Mouse (Mus musculus) retina, adult 2 months (tissue): Measurements from ENCODE around the gene Brinp1.
A peak's percentile ranks its signal among the peaks of the same experiment; 100 is the strongest.

Experiments used
- DNase-seq: peaks from one replicate; pipeline ENCODE4 v3.0.0-alpha.2; 2012; ENCODE audit warnings: low read depth, low spot score

Gene Brinp1

DNA sequence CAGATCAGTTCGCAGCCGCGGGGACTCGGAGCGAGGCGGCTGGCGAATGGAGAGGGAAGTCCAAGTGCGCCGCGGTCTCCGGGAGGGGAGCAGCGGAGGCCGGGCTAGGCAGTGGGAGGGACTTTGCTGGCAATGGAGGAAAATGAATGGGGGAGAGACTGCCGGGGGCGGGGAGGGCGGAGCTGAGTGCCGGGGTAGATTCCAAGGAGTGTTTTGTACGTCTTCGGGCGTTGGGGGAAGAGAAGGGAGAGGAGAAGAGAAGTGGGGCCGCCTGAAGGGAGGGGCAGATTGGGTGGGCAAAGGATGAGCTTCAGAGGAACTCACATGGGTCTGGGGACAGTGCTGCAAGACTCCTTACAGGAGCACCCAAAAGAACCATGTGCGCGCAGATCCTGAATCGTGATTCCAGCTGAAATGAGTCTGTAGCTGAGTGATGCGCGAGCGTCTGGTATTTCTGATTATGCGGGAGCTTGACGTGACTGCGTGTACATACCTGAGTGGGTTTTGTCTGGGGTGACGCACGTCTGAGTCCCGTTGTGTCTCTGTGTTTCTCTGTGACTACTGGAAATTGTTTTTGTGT lies at the start of gene Brinp1:
Gene Brinp1 (minus strand): TSS at position 76 of the 580 bp plus-strand sequence.
- DNase-seq: peak; percentile 15

DNA sequence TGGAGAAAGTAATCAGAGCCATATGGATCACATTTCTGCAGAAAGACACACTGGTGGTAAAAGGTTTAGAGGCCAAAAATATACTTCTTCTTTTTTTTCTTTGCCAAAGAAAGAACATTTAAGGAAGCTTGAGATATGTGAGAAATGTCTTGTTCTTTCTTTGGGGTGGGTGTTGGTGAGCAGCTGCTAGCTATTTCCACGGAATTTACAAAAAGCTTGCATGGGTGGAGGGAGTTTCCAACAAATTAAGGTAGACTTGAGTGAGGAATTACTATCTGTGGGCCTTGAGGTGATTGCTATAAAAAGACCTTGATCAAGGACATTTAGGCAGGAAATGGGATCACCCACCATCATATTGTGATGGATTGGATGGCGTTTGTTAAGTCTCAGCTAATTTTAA lies 3.1 kb upstream of the Brinp1 start:
- no peak for DNase-seq

DNA sequence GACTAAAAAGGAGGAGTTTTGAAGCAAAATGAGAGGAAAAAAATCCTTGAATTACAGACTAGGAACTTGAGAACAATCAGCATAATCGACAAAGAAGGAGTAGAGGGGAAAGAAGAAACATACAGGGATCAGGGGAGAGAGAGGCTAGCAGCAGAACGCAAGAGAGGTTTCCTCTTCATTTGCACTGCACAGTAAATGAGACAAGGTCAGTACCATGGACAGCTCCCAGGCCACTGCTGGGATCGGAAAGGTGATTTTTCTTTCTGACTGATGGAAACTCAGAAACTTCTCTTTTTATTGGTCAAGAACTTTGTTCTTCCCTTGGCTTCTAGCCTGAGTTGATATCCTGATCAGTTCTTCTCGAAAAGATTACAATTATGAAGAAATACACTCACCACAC lies 1.4 kb upstream of the Brinp1 start:
- no peak for DNase-seq

DNA sequence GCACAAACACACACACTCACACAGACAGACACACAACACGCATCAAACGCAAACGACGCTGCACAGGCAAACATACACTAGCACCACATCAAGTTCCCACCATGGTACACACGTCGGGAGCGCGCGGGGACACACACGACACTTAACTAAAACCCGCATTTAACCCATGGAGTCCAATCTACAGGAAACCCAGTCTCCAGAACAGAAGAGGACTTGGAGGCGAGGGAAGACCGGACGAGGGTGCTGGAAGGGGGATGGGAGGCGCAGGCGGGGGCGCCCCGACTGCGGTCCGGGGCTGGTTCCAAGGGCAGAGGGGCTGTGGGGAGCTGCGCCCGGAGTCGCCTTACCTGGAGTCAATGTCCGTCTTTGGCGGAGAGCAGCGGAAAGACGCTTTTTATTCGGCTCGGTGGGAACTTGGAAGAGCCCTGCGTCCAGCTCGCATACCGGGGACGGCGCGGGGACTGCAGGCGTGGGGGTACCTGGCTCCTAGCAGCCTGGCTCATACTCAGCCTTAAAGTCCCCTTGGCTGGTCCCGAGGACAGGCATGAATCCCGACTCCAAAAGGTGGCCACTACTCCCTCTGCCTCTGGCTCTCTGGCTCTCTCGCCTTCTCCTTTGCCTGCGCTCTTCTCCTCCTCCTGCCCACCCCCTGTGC lies 403 bp downstream of the Brinp1 start:
- no peak for DNase-seq

DNA sequence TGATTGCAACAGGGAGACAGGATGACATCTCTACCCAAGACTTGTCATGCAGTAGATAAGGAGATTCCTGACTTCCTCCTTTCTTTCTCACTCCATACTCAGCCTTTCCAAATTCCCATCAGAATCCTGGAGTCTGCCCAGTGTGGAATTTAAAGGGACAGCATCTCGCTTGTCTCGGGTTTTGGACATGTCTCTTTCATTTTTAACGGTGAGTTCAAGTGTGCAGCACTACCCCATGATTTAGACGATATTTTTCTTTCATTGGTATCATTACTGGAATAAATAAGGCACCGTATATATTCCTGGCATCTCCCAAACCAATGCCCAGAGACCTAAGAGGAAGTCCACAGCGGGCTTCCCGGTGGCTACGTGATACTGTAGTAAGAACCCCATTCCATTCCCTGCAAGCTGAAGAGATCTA lies 1.1 kb downstream of the Brinp1 start:
- no peak for DNase-seq

DNA sequence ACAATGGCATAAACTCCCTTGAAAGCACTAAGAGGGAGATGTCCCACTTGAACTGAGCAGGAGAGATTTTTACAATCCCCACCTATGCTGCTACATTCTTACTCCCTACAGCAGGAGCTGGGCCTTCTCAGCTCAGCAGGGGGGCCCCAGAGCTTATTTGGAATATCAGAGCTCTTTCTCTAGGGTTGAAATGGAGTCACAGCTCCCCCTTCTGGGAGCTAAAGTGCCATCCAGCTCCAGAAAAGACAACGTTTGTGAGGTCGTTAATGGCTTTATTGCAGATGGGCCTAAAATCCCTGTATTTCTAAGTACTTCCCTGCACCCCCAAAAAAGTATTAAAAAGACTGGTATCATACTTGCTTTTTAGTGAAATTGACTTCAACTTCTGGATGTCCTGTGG lies 3.6 kb downstream of the Brinp1 start:
- DNase-seq: peak; percentile 33

DNA sequence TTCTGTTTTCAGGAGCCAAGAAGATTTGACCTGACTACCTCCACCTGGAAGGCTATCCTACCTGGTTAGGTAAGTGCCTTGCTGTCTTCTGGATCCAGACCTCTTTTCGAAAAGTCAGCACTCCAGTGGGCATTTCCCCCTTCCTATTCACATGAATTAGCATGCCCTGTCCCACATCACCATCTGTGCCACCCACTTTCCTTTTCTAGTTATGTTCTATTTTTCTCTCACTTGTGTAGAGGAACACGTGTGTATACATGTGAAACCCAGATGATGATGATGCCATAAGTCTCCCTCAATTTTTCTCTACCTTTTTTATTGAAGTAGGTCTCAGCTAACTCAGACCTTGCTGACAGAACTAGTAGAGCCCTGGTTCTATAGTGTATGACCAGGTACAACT lies 11.3 kb downstream of the Brinp1 start:
- no peak for DNase-seq

DNA sequence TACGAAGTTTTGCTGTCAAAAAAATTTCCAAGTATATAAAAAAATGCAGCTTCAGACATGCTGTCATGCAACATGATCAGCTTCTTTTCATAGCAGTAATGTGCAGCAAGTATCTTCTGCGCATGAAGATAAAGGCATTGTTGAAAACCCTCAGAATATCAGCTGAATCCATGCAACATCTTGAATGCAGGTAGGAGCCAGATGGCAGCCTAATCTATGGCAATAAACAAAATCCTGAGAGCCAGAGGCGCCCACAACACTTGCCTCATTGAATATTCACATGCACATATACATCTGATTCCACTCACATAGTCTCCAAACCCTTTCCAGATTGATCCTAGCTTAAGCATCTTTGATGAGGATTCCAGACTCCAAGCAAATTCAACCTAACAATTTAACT lies 24.2 kb downstream of the Brinp1 start:
- DNase-seq: no peak

DNA sequence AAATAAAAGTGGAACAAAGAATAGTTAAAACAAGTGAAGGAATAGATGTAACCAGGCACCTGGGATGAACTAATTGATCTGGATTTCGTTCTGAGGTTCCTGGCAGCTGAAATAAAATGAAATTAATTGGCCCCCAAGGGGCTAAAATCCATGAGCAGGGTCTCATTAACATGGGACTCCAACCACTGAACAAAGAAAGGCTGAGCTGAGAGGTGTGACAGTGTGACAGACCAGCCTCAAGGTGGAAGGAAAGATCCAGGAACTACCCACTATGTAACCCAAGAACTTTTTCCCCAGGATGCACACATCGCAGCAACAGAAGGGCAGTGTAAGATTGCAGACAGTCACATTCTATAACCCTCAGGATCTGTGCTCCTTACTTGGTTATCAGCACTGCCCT lies 28.1 kb downstream of the Brinp1 start:
- no peak for DNase-seq

DNA sequence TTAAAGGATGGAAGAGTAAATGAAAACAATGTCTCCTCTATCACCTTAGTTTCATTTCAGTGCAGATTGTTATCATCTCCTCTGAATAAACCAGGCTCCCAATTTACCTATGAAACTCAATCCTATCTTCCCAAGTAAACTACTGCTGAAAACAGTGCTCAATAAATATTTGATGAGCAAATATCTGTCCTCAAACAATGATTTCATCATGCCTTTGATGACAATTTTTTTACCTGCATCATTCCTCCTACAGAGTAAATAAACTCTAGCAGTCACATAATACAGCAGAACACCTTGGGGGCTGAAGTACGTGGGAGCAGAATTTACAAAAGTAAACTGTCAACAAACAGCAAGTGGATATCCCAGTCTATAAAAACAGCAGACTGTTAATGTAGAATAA lies 31.3 kb downstream of the Brinp1 start:
- DNase-seq: no peak

DNA sequence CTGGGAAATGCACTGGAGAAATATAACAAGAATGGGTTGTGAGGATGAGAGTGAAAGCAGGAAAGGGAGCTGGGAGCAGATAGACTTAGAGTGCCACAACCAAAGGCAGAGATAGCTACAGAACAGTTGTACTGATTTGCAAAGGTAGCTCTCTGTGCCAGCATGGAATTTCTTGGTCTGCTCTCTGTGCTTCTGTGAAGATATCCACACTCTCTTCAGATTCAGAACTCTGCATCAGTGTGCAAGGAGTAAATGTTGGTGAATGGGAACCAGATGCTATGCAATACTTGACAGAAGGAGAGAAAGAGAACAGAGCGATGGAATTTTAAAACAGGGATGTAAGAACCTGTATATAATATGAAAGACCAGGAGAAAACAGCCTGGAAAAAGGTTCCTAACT lies 31.7 kb downstream of the Brinp1 start:
- DNase-seq: no peak

DNA sequence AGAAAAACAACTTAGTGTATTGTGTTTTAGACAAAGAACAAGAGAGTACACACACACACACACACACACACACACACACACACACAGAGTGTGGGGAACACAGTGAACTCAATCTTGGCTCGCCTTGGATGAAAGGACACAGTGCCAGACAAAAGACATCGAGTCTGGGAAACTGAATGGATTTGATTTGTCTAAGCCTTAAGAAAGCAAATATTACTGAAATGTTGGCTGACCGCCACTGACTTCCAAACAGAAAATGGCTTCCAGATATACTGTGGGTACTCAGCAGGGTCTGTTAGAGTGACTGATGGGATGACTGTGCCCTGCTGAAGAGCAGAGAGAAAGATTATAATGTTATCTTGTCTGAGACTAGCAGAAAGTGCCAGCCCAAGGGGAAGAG lies 34.1 kb downstream of the Brinp1 start:
- no peak for DNase-seq

DNA sequence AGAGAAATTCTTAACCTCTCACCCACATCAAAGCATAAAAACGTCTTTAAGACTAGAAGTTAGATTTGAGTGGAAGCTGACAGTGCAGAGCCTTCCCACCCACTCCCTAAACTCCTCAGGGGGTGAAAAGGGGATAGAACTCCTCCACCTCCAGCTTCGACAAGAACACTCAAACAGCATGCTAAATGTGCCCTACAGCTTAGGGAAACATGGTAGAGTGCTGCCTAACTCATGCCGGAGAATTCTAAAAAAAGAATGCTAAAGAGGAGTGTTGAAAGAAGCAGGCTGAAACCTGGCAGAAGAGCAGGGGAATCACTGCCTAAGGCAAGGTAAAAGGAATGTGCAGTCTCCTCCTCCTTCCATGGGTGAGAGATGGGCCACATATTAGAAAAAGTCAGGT lies 43.3 kb downstream of the Brinp1 start:
- no peak for DNase-seq

DNA sequence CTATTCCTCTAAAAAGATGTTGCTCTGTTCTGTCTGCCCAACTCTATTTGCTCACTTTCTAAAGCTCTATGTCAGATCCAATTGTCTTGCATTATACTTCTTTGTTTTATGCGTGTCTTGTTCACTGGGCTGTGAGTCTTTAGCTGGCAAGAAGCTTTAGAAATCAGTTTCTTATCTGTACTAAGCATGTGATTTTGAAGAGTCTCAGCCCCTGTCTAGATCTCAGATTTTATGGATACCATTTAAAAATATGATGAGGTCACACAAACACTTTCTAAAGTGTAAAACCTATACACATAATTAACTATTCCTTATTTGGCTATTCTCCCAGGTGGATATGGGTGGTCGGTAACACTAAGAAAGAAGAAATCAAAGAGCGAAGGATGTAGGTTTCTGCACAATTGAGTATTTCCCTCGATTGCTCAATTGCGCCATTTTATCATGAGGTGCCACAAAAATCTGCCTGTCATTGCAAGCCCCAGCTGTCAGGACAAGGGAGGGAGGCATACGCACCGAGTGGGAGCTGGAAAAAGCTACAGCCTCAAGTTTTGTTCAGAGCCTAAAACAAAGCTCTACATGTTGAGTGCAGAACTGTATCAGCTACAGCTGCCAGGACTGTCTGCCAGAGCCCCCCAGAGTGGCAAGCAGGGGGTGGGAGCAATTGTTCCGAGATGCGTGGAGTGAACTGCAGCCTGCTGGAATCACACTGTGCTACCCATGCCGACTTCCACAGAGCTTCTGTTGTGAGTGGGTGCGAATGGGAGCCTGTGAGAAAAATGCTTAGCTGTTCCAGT lies 47.6 kb downstream of the Brinp1 start:
- no peak for DNase-seq

DNA sequence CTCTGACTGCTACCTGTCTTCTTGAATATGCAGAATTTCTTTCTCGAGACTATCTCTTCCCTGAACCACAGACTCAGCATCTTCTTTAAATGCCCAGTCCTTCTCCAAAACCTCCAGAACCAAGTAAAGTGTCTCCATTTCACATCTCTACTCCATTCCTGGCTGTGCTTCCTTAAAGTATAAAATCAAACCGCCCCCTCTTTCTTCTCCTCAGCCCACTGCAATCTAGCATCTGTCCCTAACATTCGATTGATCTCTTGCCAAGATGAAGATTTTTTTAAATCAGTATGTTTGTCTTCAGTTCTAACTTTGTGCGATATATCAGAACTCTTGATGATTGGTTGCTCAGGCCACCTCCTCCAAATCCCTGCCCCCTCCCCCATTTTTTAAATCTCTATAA lies 63.7 kb downstream of the Brinp1 start:
- no peak for DNase-seq

DNA sequence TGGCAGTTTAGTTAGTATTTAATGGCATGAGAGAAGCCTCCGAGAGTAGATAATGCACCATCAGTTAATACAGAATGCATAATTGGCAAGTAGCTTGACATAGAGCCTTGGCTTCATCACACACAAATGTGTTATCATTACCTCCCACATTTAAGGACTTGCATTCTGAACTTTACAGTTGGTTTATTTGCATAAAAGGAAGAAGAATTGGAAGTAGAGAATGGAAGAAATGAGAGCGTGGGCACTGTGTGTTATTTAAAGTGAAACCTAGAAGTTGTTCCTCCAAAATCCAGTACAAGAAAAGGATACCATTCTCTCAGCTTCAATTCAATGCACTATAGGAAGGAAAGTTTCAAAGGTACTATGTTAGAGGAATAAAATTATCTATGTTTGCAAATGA lies 67.9 kb downstream of the Brinp1 start:
- DNase-seq: no peak

DNA sequence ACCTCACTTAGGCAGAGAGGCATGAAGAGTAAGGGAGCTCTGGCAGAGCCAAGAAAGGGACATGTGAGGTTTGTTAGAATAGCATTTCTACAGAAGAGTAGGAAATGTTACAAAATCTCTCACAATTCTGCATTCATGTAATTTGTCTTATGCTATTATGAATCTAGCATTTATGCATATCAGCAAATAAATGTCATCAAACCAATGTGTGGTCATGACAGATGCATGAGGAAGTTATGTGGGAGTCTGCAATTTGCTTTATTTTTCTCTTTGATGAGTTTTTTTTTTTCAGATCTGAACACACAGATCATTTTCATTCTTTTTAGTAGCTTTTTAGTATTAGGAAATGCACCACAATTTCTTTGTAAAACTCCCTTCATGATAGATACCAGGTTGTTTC lies 82.2 kb downstream of the Brinp1 start:
- DNase-seq: no peak

DNA sequence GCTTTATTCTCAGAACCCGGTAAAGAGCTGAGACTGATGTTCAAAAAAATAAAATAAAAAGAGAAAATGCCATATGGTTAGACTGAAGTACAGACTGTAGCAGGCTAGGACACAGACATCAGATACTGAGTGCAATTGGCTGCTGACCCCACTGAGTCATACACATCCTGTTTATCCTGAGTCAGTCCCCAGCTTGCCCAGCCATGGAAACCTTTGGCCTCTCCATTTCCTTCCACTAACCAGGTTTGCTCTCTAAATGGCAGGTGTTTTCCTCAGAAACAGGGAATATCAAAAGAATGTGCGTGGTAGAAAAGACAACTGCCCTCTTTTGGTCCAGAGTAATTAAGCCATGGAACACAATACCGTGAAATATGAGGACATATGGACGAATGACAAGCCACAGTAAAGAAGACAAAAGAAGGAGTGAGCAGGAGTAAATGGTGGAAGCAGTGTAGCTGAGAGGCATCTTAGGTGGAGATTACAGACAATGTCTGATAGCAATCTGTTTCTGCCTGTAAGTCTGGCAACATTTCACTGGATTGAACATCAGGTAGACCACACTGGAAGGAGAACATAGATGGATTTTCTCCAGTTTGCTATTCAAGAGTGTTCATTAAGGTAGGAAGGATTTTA lies 88.9 kb downstream of the Brinp1 start:
- DNase-seq: no peak

DNA sequence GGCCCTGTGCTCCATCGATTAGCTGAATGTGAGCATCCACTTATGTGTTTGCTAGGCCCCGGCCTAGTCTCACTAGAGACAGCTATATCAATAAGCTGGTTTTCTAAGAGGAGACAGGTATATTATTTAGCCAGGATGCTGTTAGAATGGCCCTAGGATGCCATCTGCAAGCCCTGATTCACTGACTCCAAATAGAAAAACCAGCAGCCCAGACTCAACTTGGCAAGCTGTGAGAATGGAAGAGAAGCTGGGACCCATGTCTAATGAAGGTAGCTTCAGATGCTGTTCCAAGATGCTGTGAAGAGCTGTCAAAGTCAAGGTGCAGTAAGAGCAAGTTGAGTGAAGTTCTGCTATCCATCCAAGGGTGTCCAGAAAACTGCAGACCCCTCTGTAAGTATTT lies 89.5 kb downstream of the Brinp1 start:
- DNase-seq: no peak

DNA sequence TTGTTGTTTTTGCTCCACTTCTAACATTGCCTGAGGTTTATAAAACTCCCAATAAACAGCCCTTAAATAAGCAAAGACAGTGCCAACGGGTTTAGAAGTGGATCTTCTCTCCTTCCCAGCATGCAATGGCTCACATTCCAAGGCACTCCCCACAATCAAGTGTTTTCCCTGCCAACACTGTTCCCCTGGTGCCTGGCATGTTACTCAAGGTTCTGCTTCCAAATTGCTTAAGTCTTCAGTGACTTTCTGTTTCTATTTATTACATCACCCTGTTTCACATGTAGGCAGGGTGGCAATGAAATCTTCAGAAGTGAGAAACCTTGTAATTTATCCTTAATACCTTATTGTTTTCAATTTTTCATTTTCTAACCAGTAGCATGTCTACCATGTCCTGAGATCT lies 97.3 kb downstream of the Brinp1 start:
- DNase-seq: no peak

DNA sequence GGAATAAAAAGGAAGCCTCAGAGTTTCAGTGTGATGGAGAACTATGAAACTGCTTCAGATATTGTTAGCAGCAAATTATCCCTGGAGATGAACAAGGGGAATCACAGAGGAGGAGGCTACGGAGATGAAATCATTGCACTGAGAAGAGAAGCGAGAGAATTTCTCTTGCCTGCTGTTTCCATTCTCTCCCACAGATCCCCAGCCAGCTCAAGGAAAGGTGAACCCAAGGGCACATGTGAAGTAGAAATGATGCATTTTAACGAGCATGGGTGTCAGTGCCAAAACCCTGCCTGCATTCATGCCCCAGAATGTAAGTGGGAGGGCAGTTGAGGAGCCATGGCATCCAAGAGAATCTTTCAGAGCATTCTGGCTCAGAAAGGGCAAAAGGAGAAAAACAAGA lies 104.5 kb downstream of the Brinp1 start:
- DNase-seq: no peak

DNA sequence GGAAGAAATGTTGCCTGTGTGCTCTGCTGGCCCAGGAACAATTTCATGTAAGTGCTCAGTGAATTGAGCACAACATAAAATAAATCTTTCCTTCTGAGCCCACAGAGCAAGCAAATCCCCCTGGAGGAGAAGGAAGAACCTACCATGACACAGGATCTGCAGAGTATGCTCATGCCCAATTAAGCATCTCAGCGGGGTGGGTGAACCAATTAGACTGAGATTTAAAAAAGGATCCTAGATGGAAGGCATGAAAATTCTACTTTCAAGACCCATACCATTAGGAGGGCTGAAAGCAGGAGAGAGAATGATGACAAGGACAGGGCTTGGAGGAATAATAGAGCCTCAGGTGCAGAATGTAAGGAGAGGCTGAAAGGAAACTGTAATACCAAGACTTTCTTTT lies 107.2 kb downstream of the Brinp1 start:
- DNase-seq: no peak

DNA sequence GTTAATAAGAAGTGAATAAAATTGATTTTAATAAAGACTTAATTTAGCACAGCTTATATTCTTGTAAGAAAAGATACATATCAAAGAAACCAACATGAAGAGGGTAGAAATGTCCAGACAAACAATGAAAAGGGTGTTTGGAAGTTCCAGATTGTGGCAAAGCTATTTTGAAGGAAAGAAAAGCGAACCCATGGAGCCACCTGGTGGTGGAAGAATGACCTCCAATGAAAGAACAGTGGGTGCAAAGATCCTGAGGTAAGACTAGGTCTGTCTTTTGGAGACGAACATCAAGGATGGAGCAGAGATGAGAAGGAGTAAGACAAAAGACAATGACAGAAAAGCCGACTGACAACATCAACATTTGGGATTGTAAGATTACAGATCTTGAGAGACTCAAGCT lies 108.2 kb downstream of the Brinp1 start:
- no peak for DNase-seq
